Mouse (Mus musculus): ENCODE results near the gene Rab3il1.

DNA sequence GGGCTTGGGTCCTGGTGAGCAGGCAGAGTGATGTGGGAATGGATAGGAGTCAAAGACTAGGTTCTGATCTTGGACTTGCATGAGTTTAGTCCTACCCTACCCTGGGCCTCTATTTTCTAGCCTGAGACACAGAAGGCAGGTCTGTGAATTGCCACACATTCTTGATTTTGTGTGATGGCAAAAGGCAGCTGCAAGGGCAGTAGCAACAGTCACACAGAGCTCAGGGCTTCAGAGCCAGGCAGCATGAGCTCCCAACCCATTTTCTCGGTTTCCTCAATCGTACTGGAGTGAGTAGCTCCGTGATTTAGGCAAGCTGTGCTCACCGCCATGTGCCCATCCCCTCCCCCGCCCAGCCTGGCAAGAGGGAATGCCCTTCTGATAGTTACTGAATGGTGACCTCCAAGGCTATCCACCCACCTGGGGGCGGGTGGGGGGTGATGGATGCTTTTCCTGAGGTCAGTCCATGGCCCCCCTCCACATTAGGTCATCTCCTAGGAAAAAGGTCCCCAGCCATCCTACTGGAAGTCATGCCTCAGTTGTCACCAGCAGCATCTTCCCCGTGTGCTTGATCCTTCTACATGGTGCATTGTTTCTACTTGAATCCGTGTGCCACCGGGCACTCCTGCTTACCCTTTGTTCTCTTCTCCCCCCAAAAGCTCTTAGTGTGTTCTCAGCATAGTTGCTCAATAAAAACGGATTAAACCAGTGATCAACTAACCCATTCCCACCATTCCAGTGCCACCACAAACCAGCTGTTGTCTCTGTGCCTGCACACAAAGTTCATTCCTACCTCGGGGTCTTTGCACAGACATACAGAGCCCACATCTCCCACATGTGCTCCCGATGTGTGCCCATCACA is 4.0 kb upstream of the Rab3il1 start:
- no peak for TF ChIP-seq CTCF (conservative IDR thresholded peaks at IDR 0.05; ENCODE audit: low read length)
- no peak for TF ChIP-seq NANOG (IDR thresholded peaks at IDR 0.05; ENCODE audit: borderline replicate concordance, low read length)

Data from E14TG2a.4 (cell line).